Mouse (Mus musculus): ENCODE measurements around the gene Cerk.
"Not testable (repeated sequence)": the region's sequence is repeated elsewhere in the genome, so short reads cannot be mapped to it uniquely, and the experiment has no call there.

The Cerk gene

GRCm38 (mm10) chr15:86180427-86180826 lies 5.5 kb downstream of the Cerk start:
- no peak for DNase-seq

- DNase-seq, result no peak
These were observed 7.3 kb downstream of the Cerk start for GRCm38 (mm10) chr15:86178594-86178993.

- DNase-seq, result not testable (repeated sequence)
These were observed 8.2 kb downstream of the Cerk start for GRCm38 (mm10) chr15:86177703-86178251.

- no peak for DNase-seq
These were observed 8.9 kb downstream of the Cerk start for GRCm38 (mm10) chr15:86176771-86177702.

- DNase-seq, result no peak
These were observed 9.8 kb downstream of the Cerk start for GRCm38 (mm10) chr15:86176166-86176565.

- DNase-seq, result no peak
These were observed 10.5 kb downstream of the Cerk start for GRCm38 (mm10) chr15:86175253-86176050.

- DNase-seq, result no peak
These were observed 12.6 kb downstream of the Cerk start for GRCm38 (mm10) chr15:86173136-86173985.

GRCm38 (mm10) chr15:86172526-86172925 lies 13.4 kb downstream of the Cerk start:
- no peak for DNase-seq

GRCm38 (mm10) chr15:86172124-86172523 lies 13.8 kb downstream of the Cerk start:
- DNase-seq, result no peak

GRCm38 (mm10) chr15:86171316-86171715 lies 14.6 kb downstream of the Cerk start:
- DNase-seq, result no peak

- DNase-seq, result no peak
These were observed 16.2 kb downstream of the Cerk start for GRCm38 (mm10) chr15:86169817-86170110.

- no peak for DNase-seq
These were observed 16.8 kb downstream of the Cerk start for GRCm38 (mm10) chr15:86168941-86169816.

- DNase-seq, result no peak
These were observed 17.5 kb downstream of the Cerk start for GRCm38 (mm10) chr15:86168505-86168867.

GRCm38 (mm10) chr15:86167787-86168504 lies 18.0 kb downstream of the Cerk start:
- no peak for DNase-seq

GRCm38 (mm10) chr15:86167032-86167655 lies 18.8 kb downstream of the Cerk start:
- no peak for DNase-seq

GRCm38 (mm10) chr15:86165811-86166590 lies 19.9 kb downstream of the Cerk start:
- DNase-seq, result no peak

- DNase-seq, result no peak
These were observed 21.1 kb downstream of the Cerk start for GRCm38 (mm10) chr15:86164718-86165345.

- not testable (repeated sequence) for DNase-seq
These were observed 24.1 kb downstream of the Cerk start for GRCm38 (mm10) chr15:86161800-86162199.

GRCm38 (mm10) chr15:86160906-86161305 lies 25.0 kb downstream of the Cerk start:
- DNase-seq, result no peak
